Mouse (Mus musculus): ENCODE data around the gene Etnk1. TPM values are rescaled to one million over a fixed set of nuclear protein-coding genes. Genes with fewer than 3 reads are reported as not detected.

Etnk1 gene
- total and polyA plus RNA-seq, 2 experiments, result 14.0 to 26.4 TPM

DNA sequence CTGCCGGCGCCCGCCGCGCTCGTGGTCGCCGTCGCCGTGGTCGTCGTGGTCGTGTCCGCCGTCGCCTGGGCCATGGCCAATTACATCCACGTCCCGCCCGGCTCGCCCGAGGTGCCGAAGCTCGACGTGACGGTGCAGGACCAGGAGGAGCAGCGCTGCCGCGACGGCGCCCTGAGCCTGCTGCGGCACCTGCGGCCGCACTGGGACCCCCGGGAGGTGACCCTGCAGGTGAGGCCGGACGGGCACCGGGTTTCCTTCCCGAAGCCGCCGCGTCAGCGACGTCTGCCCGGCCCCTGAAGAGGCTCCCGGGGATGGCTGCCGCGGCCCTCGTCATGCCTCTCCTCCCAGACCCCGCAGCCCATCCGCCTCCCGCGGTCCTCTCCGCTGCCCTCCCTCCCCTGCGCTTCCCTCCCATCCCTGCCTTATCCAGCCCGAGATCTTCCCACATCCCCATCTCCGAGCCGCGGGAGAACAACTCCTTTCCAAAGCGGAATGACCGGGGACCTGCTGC lies 443 bp downstream of the Etnk1 start:
- Histone ChIP-seq H3K27ac (replicated peaks; ENCODE audit: insufficient read depth, low read depth, low read length) (peak overlapping the region; percentile 52), H3K9ac (ENCODE audit: low read depth, low read length) (peak overlapping the region; percentile 94), H3K4me3 (ENCODE audit: insufficient read depth, low read depth, low read length) (peak overlapping the region; percentile 73), H3K4me1 (ENCODE audit: control insufficient read depth, insufficient read depth, low read length) (peaks cover 9% of the 10 kb centered on the region), H3K36me3 (ENCODE audit: control insufficient read depth, insufficient read depth, low read length) (no peaks in the 10 kb centered on the region), H3K79me2 (ENCODE audit: control insufficient read depth, insufficient read depth, low read length) (peaks cover 12% of the 10 kb centered on the region; the same call in 1 of the 2 replicates), H3K27me3 (ENCODE audit: control insufficient read depth, insufficient read depth, low read length) (no peaks in the 10 kb centered on the region)
- under 1% methylated on average over 60 of the region's 60 CpGs for WGBS
- TF ChIP-seq POLR2A (IDR thresholded peaks at IDR 0.05; ENCODE audit: extremely low read depth, insufficient read depth, low read length) (no peak), CTCF (IDR thresholded peaks at IDR 0.05; ENCODE audit: low read depth, low read length) (no peak)
- no peak for DNase-seq (ENCODE audit: extremely low read depth, low read depth, low spot score)

DNA sequence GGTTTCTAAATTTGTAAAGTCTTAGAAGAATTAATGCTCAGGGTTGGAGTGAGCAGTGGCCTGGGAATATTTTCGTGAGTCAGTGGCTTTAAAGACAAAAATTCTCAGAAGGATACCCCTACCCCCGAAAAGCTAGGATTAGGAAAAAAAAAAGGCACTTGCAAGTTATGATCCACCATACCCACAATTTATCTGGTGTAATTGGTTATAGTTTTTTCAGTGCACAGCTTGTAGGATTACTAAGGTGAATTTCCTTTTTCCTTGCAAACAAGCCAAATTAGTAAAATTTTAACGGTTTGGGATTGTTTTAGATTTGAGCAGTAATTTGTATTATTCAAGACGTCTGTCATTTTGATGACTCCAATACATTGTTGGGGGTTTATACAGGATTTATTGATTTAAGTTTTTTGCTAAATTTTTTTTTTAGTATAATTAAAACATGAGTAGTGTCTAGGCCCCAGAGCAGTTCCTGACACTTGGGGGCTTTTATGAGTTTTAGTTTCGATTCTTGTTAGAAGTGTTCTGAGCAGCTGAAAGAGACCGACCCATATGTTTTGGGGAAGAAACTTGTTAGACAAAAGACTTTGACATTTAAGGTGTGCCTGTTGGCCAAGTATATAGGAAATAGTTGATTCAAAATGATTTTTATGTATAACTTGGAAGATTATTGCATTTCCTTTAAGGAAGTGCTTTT lies 1.1 kb downstream of the Etnk1 start:
- H3K4me3 ChIP-seq (ENCODE audit: insufficient read depth, low read depth, low read length), result peak overlapping the region; percentile 73
- H3K27me3 ChIP-seq (ENCODE audit: control insufficient read depth, insufficient read depth, low read length), result no peaks in the 10 kb centered on the region
- H3K4me1 ChIP-seq (ENCODE audit: control insufficient read depth, insufficient read depth, low read length), result peaks cover 9% of the 10 kb centered on the region
- peak overlapping the region; percentile 52 for H3K27ac ChIP-seq (replicated peaks; ENCODE audit: insufficient read depth, low read depth, low read length)
- peak overlapping the region; percentile 94 for H3K9ac ChIP-seq (ENCODE audit: low read depth, low read length)
- 21% methylated on average over 6 of the region's 6 CpGs for WGBS
- H3K36me3 ChIP-seq (ENCODE audit: control insufficient read depth, insufficient read depth, low read length), result peaks cover 3% of the 10 kb centered on the region; the same call in 1 of the 2 replicates
- no peak for DNase-seq (ENCODE audit: extremely low read depth, low read depth, low spot score)
- H3K79me2 ChIP-seq (ENCODE audit: control insufficient read depth, insufficient read depth, low read length), result peaks cover 12% of the 10 kb centered on the region; the same call in 1 of the 2 replicates
- TF ChIP-seq CTCF (IDR thresholded peaks at IDR 0.05; ENCODE audit: low read depth, low read length), result no peak
- no peak for TF ChIP-seq POLR2A (IDR thresholded peaks at IDR 0.05; ENCODE audit: extremely low read depth, insufficient read depth, low read length)

DNA sequence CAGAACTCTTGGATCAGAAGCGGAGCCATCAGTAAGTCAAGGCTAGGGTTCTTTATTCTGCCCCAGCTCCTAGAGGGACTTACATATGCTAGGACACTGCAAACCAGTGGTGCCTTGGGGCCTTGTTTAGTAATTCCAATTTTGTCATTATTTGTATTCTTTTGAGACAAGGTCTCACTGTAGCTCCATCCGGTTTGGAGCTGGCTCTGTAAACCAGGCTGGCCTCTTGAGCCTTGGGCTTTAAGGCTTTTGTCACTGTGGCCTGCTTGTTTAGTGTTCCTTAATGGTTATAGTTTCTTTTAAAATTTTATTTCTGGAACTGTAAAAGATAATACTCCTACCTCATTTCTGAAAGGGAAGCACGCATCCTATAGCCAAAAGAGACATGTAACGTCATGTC lies 2.4 kb downstream of the Etnk1 start:
- no peak overlapping the region; the same call in 1 of the 2 replicates for H3K9ac ChIP-seq (ENCODE audit: low read depth, low read length)
- no peak overlapping the region for H3K4me3 ChIP-seq (ENCODE audit: insufficient read depth, low read depth, low read length)
- H3K4me1 ChIP-seq (ENCODE audit: control insufficient read depth, insufficient read depth, low read length), result peaks cover 9% of the 10 kb centered on the region

DNA sequence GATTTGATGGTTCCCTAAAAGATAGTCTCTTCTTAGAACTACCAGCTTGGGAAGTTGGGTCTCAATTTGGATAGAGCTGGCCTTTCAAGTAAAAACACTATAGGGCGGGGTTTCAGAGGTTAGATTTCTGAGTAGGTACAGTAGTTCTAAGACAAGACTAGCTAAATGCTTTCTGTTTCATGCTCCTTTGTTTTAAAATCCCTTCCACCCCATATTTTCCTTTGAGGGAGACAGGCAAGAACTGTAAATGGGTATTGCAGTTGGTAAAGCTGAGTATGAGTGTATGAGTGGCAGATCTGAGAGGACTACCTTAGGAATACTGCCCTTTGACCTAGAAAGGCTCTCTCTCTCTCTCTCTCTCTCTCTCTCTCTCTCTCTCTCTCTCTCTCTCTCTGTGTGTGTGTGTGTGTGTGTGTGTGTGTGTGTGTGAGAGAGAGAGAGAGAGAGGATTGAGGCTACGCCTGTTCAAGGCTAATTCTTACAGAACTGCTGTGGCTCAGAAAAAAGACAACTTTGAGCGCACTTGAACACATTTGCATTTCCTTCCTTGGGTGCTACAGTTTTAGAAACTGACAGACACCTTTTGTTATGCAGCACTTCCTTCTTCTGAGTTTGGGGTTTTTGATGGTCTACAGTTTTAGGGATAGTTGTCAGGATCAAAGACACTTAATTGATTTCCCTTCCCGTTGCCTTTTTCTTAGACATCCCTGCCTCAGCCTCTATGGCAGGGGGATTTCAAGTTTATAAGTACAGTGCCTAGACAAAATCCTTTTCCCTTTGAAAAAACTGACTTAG lies 3.3 kb downstream of the Etnk1 start:
- Histone ChIP-seq H3K36me3 (ENCODE audit: control insufficient read depth, insufficient read depth, low read length) (peaks cover 5% of the 10 kb centered on the region; the same call in 1 of the 2 replicates), H3K27me3 (ENCODE audit: control insufficient read depth, insufficient read depth, low read length) (no peaks in the 10 kb centered on the region), H3K4me3 (ENCODE audit: insufficient read depth, low read depth, low read length) (no peak overlapping the region), H3K4me1 (ENCODE audit: control insufficient read depth, insufficient read depth, low read length) (peaks cover 13% of the 10 kb centered on the region), H3K9ac (ENCODE audit: low read depth, low read length) (no peak overlapping the region), H3K27ac (replicated peaks; ENCODE audit: insufficient read depth, low read depth, low read length) (no peak overlapping the region), H3K79me2 (ENCODE audit: control insufficient read depth, insufficient read depth, low read length) (peaks cover 25% of the 10 kb centered on the region)
- peak; percentile 46 for DNase-seq (ENCODE audit: extremely low read depth, low read depth, low spot score)
- no peak for TF ChIP-seq CTCF (IDR thresholded peaks at IDR 0.05; ENCODE audit: low read depth, low read length)
- no peak for TF ChIP-seq POLR2A (IDR thresholded peaks at IDR 0.05; ENCODE audit: extremely low read depth, insufficient read depth, low read length)
- WGBS, result 62% methylated on average over 4 of the region's 4 CpGs

More for the DNA sequence above, 2.4 kb downstream of the Etnk1 start:
- Histone ChIP-seq H3K27ac (replicated peaks; ENCODE audit: insufficient read depth, low read depth, low read length) (peak overlapping the region; percentile 44), H3K27me3 (ENCODE audit: control insufficient read depth, insufficient read depth, low read length) (no peaks in the 10 kb centered on the region), H3K36me3 (ENCODE audit: control insufficient read depth, insufficient read depth, low read length) (peaks cover 5% of the 10 kb centered on the region; the same call in 1 of the 2 replicates), H3K79me2 (ENCODE audit: control insufficient read depth, insufficient read depth, low read length) (peaks cover 18% of the 10 kb centered on the region; the same call in 1 of the 2 replicates)
- 61% methylated on average over 4 of the region's 4 CpGs for WGBS
- no peak for DNase-seq (ENCODE audit: extremely low read depth, low read depth, low spot score)
- TF ChIP-seq POLR2A (IDR thresholded peaks at IDR 0.05; ENCODE audit: extremely low read depth, insufficient read depth, low read length) (no peak), CTCF (IDR thresholded peaks at IDR 0.05; ENCODE audit: low read depth, low read length) (no peak)

DNA sequence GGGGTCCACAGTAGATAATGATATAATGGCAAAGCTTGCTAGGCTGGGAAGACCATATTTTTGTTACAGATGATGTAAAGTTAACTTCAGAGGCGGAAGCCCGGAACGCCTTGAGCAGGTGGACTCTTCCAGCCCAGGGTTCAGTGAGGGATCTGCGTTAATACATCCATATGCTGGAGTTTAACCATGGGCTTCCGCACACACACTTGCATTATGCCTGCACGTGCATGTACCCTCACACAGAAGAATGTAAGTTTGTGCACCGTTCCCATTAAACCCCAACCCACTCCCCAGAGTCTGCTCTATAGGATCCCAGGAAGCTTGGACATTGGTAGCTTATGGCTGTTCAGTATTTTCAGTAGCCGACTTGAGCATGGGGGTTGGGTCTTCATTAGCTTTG lies 4.0 kb downstream of the Etnk1 start:
- Histone ChIP-seq H3K4me3 (ENCODE audit: insufficient read depth, low read depth, low read length) (no peak overlapping the region), H3K27ac (replicated peaks; ENCODE audit: insufficient read depth, low read depth, low read length) (no peak overlapping the region), H3K27me3 (ENCODE audit: control insufficient read depth, insufficient read depth, low read length) (no peaks in the 10 kb centered on the region), H3K4me1 (ENCODE audit: control insufficient read depth, insufficient read depth, low read length) (peaks cover 10% of the 10 kb centered on the region), H3K36me3 (ENCODE audit: control insufficient read depth, insufficient read depth, low read length) (peaks cover 5% of the 10 kb centered on the region; the same call in 1 of the 2 replicates), H3K9ac (ENCODE audit: low read depth, low read length) (no peak overlapping the region), H3K79me2 (ENCODE audit: control insufficient read depth, insufficient read depth, low read length) (peaks cover 30% of the 10 kb centered on the region)
- 96% methylated on average over 8 of the region's 8 CpGs for WGBS
- no peak for TF ChIP-seq CTCF (IDR thresholded peaks at IDR 0.05; ENCODE audit: low read depth, low read length)
- no peak for TF ChIP-seq POLR2A (IDR thresholded peaks at IDR 0.05; ENCODE audit: extremely low read depth, insufficient read depth, low read length)
- DNase-seq (ENCODE audit: extremely low read depth, low read depth, low spot score), result no peak

Data from liver, adult 2 months (tissue).